Mouse (Mus musculus): ENCODE results near the gene Gab2. TPM values are rescaled to one million over a fixed set of nuclear protein-coding genes. Genes with fewer than 3 reads are reported as not detected.

The Gab2 gene
- polyA plus RNA-seq, 1 experiment from 2014 or later = 10.1 TPM

DNA sequence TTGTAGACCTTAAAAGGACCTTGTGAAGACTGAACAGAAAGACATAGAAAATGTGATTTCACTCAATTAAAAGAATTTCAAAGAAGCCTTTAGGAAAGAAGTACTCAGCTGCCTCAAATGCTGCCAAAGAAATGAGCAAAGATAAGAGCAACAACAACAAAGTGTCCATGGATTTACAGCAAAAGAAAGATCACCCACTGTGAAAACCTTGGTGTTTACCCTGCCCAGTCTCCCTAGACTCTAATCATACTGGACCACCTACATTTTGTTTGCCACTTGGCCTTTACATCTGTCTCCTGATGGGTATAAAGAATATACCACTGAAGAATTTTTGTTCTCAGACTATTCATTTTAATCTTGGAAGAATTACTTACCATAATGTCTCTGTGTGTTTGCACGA, 89.7 kb downstream of the Gab2 start:
- ATAC-seq (no peak), DNase-seq (ENCODE audit: low spot score) (no peak)
- Histone ChIP-seq H3K27ac (ENCODE audit: low read depth, low read length) (no peak overlapping the region), H3K4me1 (ENCODE audit: control insufficient read depth, insufficient read depth, low read length) (no peaks in the 10 kb centered on the region), H3K36me3 (ENCODE audit: control insufficient read depth, insufficient read depth, low read length) (no peaks in the 10 kb centered on the region), H3K9me3 (replicated peaks; ENCODE audit: control insufficient read depth, low read length) (no peaks in the 10 kb centered on the region), H3K4me2 (ENCODE audit: low read length) (no peak overlapping the region), H3K27me3 (replicated peaks; ENCODE audit: control insufficient read depth, insufficient read depth, low read length) (no peaks in the 10 kb centered on the region), H3K9ac (ENCODE audit: low read length) (no peak overlapping the region), H3K4me3 (ENCODE audit: low read depth, low read length) (no peak overlapping the region)
- WGBS = 92% methylated on average over 1 of the region's 1 CpGs

DNA sequence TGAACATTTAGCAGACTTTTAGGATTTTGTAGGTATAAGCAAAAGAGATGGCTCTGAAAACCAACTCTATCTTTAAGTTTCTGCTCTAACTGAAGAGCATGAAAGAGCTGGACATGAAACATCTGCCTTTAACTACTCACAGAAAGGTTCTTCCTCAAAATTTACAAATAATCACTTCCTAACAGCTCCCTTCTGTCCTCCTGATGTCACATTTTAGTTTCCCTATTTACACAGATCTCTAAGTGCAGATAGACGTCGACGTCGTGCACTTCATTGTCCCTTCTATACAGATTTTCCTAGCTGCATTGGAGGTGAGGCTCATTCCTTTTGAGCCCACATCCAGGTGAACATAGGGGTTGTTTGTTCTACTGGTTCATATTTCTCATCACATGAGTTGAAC, 90.3 kb downstream of the Gab2 start:
- no peak overlapping the region for H3K27ac ChIP-seq (ENCODE audit: low read depth, low read length)
- H3K4me2 ChIP-seq (ENCODE audit: low read length) = no peak overlapping the region
- H3K4me3 ChIP-seq (ENCODE audit: low read depth, low read length) = no peak overlapping the region
- 90% methylated on average over 4 of the region's 4 CpGs for WGBS
- DNase-seq (ENCODE audit: low spot score) (no peak), ATAC-seq (no peak)
- H3K4me1 ChIP-seq (ENCODE audit: control insufficient read depth, insufficient read depth, low read length) = no peaks in the 10 kb centered on the region
- H3K36me3 ChIP-seq (ENCODE audit: control insufficient read depth, insufficient read depth, low read length) = no peaks in the 10 kb centered on the region
- no peak overlapping the region for H3K9ac ChIP-seq (ENCODE audit: low read length)
- H3K27me3 ChIP-seq (replicated peaks; ENCODE audit: control insufficient read depth, insufficient read depth, low read length) = no peaks in the 10 kb centered on the region
- H3K9me3 ChIP-seq (replicated peaks; ENCODE audit: control insufficient read depth, low read length) = no peaks in the 10 kb centered on the region

DNA sequence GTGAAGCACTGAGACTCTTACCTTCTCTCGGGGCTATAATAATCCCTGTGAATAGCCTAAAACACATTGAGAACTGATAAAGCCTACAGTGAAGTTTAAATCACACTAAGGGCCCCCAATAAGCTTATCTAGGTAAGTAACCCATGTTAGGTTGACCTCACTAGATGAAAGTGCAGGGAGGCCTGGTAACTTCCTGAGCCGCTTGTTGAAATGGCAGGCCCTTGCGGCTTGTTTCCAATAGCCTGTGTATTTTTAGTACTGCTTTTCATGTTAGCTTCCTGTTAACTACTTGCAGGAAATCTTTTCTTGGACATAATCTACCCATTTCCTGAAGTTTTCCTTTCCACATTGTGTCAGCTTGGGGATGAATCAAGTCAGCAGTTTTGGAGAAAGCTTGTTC, 90.7 kb downstream of the Gab2 start:
- DNase-seq (ENCODE audit: low spot score) = no peak
- no peak for ATAC-seq
- H3K36me3 ChIP-seq (ENCODE audit: control insufficient read depth, insufficient read depth, low read length) = no peaks in the 10 kb centered on the region
- H3K4me1 ChIP-seq (ENCODE audit: control insufficient read depth, insufficient read depth, low read length) = no peaks in the 10 kb centered on the region
- no peak overlapping the region for H3K4me3 ChIP-seq (ENCODE audit: low read depth, low read length)
- H3K27ac ChIP-seq (ENCODE audit: low read depth, low read length) = no peak overlapping the region
- no peaks in the 10 kb centered on the region for H3K9me3 ChIP-seq (replicated peaks; ENCODE audit: control insufficient read depth, low read length)
- no peak overlapping the region for H3K9ac ChIP-seq (ENCODE audit: low read length)
- no peak overlapping the region for H3K4me2 ChIP-seq (ENCODE audit: low read length)
- H3K27me3 ChIP-seq (replicated peaks; ENCODE audit: control insufficient read depth, insufficient read depth, low read length) = no peaks in the 10 kb centered on the region
- WGBS = 88% methylated on average over 3 of the region's 3 CpGs

DNA sequence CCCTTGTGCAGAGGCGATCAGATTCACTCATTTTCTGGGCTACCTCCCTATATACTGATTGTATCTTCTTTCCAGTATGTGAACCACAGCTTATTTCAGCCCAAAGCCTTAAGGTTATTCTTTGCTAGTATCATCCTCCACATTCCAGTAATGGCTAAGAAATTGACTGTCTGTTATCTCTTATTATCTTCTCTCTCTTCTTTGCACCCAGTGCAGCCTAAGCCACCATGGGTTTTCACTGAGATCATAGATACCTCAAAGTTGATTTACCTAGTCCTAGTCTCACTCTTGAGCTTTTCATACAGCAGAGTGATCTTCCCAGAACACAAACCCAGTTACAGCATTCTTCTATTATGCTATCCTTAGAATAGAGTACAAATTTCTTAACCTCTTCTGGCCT, 100.5 kb downstream of the Gab2 start:
- WGBS = 94% methylated on average over 1 of the region's 1 CpGs
- H3K4me1 ChIP-seq (ENCODE audit: control insufficient read depth, insufficient read depth, low read length) = no peaks in the 10 kb centered on the region
- H3K9me3 ChIP-seq (replicated peaks; ENCODE audit: control insufficient read depth, low read length) = no peaks in the 10 kb centered on the region
- no peak overlapping the region for H3K4me3 ChIP-seq (ENCODE audit: low read depth, low read length)
- no peak overlapping the region for H3K27ac ChIP-seq (ENCODE audit: low read depth, low read length)
- H3K36me3 ChIP-seq (ENCODE audit: control insufficient read depth, insufficient read depth, low read length) = no peaks in the 10 kb centered on the region
- H3K4me2 ChIP-seq (ENCODE audit: low read length) = no peak overlapping the region
- ATAC-seq (no peak), DNase-seq (ENCODE audit: low spot score) (no peak)
- H3K9ac ChIP-seq (ENCODE audit: low read length) = no peak overlapping the region
- no peaks in the 10 kb centered on the region for H3K27me3 ChIP-seq (replicated peaks; ENCODE audit: control insufficient read depth, insufficient read depth, low read length)

DNA sequence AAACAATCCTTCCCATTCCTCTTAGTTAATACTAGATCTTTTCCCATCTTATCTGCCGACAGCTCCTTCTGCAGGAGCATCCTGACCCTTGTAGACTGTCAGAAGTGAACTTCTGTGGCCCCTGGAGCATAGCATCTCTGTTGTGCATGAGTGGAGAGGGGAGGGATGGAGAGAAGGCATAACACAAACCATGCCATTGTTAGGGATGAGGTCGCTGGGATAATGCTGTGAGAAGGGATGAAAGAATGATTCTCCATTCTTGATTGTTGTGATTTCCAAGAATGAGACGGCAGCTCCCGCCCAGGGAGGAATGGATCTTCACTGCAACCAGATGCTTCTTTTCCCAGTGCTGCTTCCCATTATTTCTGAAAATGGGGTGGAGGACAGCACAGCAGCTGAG, 102.0 kb downstream of the Gab2 start:
- DNase-seq (ENCODE audit: low spot score) (no peak), ATAC-seq (no peak)
- H3K4me3 ChIP-seq (ENCODE audit: low read depth, low read length) = no peak overlapping the region
- no peaks in the 10 kb centered on the region for H3K4me1 ChIP-seq (ENCODE audit: control insufficient read depth, insufficient read depth, low read length)
- no peak overlapping the region for H3K9ac ChIP-seq (ENCODE audit: low read length)
- no peaks in the 10 kb centered on the region for H3K36me3 ChIP-seq (ENCODE audit: control insufficient read depth, insufficient read depth, low read length)
- H3K9me3 ChIP-seq (replicated peaks; ENCODE audit: control insufficient read depth, low read length) = no peaks in the 10 kb centered on the region
- no peak overlapping the region for H3K4me2 ChIP-seq (ENCODE audit: low read length)
- no peaks in the 10 kb centered on the region for H3K27me3 ChIP-seq (replicated peaks; ENCODE audit: control insufficient read depth, insufficient read depth, low read length)
- H3K27ac ChIP-seq (ENCODE audit: low read depth, low read length) = no peak overlapping the region
- WGBS = 58% methylated on average over 4 of the region's 4 CpGs

DNA sequence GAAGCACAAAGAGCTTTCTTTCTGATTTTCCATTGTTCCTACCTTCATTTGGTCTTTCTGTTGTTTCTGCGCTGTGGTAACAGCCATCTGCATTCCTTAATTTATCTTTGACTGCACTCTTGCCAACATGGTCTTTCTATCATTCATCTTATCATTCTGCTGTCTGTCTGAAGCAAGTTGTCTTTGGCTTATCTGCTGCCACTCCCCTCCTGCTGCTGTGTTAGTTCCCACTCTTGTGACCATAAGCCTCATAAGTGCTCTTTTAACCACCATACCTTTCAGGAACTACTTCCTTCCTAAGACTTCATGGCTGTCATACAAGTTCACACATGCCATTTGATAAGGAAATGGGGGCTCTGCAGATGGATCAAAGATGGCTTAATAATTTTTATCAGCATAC, 102.6 kb downstream of the Gab2 start:
- DNase-seq (ENCODE audit: low spot score) = no peak
- Histone ChIP-seq H3K27ac (ENCODE audit: low read depth, low read length) (no peak overlapping the region), H3K4me2 (ENCODE audit: low read length) (no peak overlapping the region), H3K36me3 (ENCODE audit: control insufficient read depth, insufficient read depth, low read length) (no peaks in the 10 kb centered on the region), H3K27me3 (replicated peaks; ENCODE audit: control insufficient read depth, insufficient read depth, low read length) (no peaks in the 10 kb centered on the region), H3K4me3 (ENCODE audit: low read depth, low read length) (no peak overlapping the region), H3K9me3 (replicated peaks; ENCODE audit: control insufficient read depth, low read length) (no peaks in the 10 kb centered on the region), H3K4me1 (ENCODE audit: control insufficient read depth, insufficient read depth, low read length) (no peaks in the 10 kb centered on the region), H3K9ac (ENCODE audit: low read length) (no peak overlapping the region)
- 85% methylated on average over 1 of the region's 1 CpGs for WGBS
- ATAC-seq = no peak

DNA sequence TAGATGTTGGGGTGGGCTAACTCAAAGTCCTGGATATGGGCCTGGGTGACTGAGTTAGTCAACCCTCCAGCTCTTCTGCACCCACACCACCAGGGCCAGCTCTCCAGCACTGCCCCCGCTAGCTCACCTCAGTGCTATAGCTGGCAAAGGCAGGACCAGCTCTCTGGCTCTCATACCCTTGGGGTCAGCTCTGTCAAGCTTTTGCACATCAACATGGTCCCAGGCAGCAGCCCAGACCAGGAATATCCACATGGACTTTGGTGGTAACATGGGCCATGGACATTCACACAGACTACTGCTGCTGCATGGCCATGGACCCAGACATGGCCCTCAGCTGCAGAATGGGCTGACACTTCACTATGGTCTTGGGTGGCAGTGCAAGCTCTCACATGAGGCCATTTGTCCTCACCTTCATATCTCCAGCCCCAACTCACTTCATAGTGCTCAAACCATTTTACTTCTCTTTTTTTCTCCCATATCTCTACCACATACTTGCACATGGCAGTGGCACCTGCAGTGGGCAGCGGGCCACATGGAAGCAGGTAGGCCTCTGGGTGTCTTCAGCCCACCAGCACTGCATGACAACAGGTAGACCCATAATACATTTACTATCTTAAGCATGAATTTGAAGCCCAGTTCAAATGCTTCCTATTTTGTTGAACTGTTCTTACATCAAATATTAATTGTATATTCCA, 106.1 kb downstream of the Gab2 start:
- no peaks in the 10 kb centered on the region for H3K36me3 ChIP-seq (ENCODE audit: control insufficient read depth, insufficient read depth, low read length)
- WGBS = 93% methylated on average over 2 of the region's 2 CpGs
- H3K9me3 ChIP-seq (replicated peaks; ENCODE audit: control insufficient read depth, low read length) = no peaks in the 10 kb centered on the region
- no peak overlapping the region for H3K4me2 ChIP-seq (ENCODE audit: low read length)
- H3K27ac ChIP-seq (ENCODE audit: low read depth, low read length) = no peak overlapping the region
- no peak overlapping the region for H3K4me3 ChIP-seq (ENCODE audit: low read depth, low read length)
- H3K27me3 ChIP-seq (replicated peaks; ENCODE audit: control insufficient read depth, insufficient read depth, low read length) = no peaks in the 10 kb centered on the region
- no peaks in the 10 kb centered on the region for H3K4me1 ChIP-seq (ENCODE audit: control insufficient read depth, insufficient read depth, low read length)
- no peak for DNase-seq (ENCODE audit: low spot score)
- no peak overlapping the region for H3K9ac ChIP-seq (ENCODE audit: low read length)
- no peak for ATAC-seq

DNA sequence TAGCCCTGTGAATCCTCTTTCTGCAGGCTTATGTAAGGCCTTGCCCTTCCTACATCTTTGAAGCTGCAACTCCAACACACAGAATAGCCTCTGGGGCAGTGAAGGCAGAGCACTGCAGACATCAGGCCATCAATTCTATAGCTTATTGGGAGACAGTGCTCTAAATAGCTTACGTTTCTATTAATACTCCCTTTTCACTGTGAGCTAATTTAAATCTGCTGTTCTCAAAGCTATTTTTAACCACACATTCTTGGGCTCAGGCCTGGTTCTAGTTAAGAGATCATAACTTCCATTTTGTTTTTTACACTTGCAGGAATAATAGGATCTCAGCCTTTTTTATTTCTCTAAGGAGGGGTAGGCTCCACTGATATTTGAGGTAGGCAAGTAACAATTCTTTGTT, 107.7 kb downstream of the Gab2 start:
- Histone ChIP-seq H3K9me3 (replicated peaks; ENCODE audit: control insufficient read depth, low read length) (no peaks in the 10 kb centered on the region), H3K27ac (ENCODE audit: low read depth, low read length) (no peak overlapping the region), H3K36me3 (ENCODE audit: control insufficient read depth, insufficient read depth, low read length) (no peaks in the 10 kb centered on the region), H3K27me3 (replicated peaks; ENCODE audit: control insufficient read depth, insufficient read depth, low read length) (no peaks in the 10 kb centered on the region), H3K4me1 (ENCODE audit: control insufficient read depth, insufficient read depth, low read length) (no peaks in the 10 kb centered on the region), H3K9ac (ENCODE audit: low read length) (no peak overlapping the region), H3K4me2 (ENCODE audit: low read length) (no peak overlapping the region), H3K4me3 (ENCODE audit: low read depth, low read length) (no peak overlapping the region)
- ATAC-seq (no peak), DNase-seq (ENCODE audit: low spot score) (no peak)
- WGBS = 60% methylated on average over 1 of the region's 1 CpGs

DNA sequence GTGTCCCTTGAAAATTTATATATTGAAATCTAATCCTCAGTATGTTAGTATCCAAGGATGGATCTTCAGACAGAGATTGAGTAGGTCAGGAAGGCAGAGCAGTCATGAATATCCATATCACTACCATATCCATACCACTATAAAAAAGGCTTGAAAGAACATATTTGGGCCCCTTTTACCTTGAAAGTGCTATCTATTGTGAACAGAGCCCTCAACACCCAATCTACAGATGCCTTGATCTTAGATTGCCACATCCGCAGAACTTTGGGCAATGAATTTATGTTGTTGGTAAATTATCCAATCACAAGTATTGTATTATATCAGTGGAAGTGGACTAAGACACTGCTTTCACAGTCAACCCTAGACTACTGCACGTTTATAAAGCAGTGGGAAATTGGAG, 122.5 kb downstream of the Gab2 start:
- ATAC-seq = no peak
- H3K9me3 ChIP-seq (replicated peaks; ENCODE audit: control insufficient read depth, low read length) = no peaks in the 10 kb centered on the region
- 79% methylated on average over 2 of the region's 2 CpGs for WGBS

More for the DNA sequence above, 122.5 kb downstream of the Gab2 start:
- DNase-seq (ENCODE audit: low spot score) = no peak
- Histone ChIP-seq H3K4me1 (ENCODE audit: control insufficient read depth, insufficient read depth, low read length) (no peaks in the 10 kb centered on the region), H3K9ac (ENCODE audit: low read length) (no peak overlapping the region), H3K4me2 (ENCODE audit: low read length) (no peak overlapping the region), H3K27ac (ENCODE audit: low read depth, low read length) (no peak overlapping the region), H3K4me3 (ENCODE audit: low read depth, low read length) (no peak overlapping the region), H3K36me3 (ENCODE audit: control insufficient read depth, insufficient read depth, low read length) (no peaks in the 10 kb centered on the region), H3K27me3 (replicated peaks; ENCODE audit: control insufficient read depth, insufficient read depth, low read length) (no peaks in the 10 kb centered on the region)

Data from forebrain, embryonic 14.5 days (tissue).